Mouse (Mus musculus): ENCODE data around the gene Lce1m.
"Not testable (repeated sequence)": the region's sequence is repeated elsewhere in the genome, so short reads cannot be mapped to it uniquely, and the experiment has no call there.

The Lce1m gene

DNA sequence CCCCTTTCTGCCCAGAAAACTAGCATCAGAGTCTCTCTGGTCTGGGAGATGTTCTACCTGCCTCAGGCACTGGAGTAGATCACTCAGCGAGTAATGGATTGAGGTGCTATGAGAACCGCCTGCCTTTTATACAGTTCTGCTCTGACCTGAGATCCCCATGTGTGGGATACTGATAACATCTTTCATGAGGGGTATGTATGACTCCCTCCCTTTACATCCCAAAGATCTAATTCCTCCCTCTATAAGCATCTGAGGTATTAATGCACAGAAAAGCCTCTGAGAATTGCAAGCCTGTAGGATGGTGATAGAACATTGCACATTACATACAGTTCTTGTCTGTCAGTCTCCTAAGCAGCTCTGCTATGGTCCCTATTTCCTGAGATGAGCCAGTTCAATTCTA lies at the start of gene Lce1m:
Lce1m (minus strand) TSS at position 101 of the 400 bp plus-strand sequence.
- no peak for DNase-seq

DNA sequence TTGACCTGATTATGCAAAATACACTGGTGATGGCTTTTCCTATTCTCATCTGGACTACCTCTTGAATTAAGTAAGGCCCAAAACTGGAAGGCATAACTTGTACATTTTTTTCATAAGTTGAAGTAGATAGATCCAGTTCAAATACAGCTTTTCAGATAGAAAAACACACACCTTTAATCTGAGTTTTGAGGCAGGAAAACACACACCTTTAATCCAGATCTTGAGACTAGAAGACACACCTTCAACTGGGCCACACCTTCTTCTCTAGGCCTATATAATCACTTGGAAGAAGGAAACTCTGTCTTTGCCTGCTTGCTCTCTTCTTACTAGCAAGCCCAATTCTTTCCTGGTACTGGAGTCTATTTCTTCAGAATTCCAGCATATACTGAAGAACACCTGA lies 49.7 kb upstream of the Lce1m start, which contains the start of gene Gm4858:
Gm4858 (plus strand) TSS at position 301 of the 400 bp plus-strand sequence.
- DNase-seq: not testable (repeated sequence)

DNA sequence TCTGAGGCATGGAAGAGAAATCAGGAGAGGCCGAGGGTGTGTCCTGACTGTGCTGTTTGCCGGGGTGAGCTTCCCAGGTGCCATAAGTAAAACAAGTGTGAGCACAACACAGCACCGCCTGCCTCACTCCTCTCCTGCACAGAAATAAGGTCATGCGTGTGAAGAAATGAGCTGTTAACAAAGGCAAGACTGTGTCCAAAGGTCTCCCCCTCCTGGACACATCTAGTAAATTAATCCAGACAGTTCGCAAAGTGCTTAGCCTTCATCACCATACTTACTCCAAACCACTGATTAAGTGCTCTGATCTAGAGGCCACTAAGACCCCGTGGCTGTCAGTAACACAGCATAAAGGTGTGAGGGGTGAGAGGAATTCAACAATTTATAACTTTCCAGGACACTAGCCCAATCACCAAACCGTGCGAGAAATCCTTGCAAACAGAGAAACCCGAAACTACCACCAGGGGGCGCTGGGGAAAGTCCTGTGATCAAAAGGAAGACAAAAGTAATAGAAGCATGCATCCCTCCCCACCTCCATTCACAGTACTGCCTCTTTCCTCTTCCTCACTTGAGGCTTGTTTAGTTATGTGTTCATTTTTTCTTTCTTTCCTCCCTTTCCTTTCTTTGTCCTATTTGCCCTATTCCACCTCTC lies 34.1 kb upstream of the Lce1m start:
- DNase-seq: peak; percentile 29 to 38

DNA sequence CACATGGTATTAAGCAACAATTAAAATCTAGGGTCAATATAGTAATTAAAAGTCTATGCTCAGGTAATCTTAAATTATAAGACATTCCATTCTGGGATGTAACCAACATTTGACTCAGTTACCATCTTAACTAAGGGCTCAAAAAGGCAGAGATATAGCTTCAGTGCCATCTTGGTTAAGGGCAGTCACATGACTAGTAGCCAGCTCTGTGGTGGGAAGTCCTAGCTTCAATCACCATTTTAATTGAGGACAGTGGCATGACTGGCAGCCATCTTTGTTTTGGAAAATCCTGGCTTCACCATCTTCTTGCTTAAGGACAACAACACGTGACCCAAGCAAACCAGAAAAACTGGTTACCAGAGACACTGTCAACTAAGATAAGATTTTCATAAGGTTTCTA lies 31.3 kb upstream of the Lce1m start:
- DNase-seq: no peak

DNA sequence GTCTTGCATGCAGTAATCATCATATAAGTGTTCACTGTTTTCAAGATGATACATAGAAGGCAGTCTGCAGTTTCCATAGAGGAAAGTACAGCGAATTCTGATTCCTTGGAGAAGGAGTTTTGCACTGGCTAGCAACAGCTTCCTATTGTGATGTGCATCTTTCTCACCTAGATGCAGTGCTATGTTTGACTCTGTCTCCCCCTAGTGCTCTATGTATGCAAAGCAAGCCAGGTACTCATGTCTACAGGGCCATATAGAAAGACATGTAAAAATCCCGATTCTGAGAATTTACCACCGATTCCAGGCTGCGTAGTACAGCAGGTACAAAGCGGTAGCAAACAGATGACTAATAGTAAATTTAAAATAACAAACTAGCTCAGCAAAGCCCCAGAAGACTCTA lies 12.6 kb upstream of the Lce1m start:
- DNase-seq: peak; percentile 7 to 24

DNA sequence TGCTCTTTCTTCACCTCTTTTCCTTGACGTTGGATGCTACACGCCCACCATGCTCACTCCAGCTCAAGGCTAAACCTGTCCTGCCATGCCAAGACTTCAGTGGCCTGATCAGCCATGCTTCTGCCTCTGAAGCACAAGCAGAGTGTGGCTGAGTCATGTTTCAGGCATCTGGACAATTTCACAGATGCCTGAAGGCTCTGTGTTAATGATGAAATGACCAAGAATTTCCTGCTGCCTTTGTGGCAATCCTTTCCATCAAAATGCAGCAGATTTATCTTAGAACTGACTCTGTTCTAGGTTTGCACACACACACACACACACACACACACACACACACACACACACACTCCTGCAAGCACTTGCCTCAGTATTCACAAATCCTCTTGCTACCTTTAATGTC lies 6.6 kb upstream of the Lce1m start:
- peak in 1 of 2 experiments; percentile 1 for DNase-seq

DNA sequence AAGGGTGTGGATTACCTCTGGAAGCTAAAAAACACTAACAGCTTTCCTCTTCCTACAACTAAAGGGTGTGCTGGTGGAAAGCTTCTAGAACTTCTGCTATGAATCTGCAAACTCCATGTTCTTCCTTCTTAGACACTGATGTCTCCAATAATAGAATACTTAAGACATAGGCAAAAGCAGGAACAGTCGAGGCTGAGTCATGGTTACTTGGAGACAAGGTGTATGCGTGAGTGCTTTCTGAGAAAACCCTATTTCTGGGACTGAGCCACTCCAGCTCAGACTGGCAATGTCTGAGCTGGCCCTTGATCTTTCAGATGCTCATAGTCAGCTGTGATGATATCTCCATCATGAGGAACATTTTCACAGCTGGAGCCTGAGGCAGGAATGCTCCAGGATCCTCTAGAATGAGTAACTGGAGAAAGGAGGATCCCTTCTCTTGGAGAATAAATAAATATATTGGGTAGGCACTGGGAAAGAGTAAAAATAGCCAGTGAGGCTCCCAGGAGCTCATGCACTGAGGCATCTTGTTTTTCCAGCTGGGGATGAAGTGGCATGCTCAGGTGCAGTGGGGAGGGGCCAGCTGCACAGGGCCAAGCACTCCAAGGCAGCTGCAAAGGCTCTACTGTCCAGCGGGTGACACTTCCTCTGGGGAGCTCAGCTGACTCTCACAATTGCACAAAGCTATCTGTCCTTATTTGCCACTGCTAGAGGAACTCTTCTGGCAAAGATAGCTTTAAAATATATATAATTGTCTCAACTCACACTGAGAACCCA lies 4.7 kb upstream of the Lce1m start:
- no peak for DNase-seq

DNA sequence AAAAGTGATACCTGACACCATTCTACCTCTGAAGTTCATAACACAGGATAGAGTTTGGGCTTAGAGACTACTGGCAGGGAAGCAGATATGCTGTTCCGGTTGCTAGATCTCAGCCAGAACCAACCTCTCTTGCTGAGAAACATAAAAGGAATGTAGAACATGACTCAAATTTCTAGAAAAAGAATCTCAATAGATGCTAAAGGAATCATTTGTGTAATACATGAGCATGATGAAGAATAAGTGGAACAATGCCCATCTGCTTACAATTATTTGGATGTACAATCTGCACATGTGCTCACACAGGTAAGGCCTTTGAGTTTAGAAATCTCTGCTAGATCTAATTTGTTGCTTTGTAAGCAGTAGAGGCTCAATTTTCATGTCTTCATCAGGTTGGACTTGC lies 2.3 kb upstream of the Lce1m start:
- DNase-seq: no peak

DNA sequence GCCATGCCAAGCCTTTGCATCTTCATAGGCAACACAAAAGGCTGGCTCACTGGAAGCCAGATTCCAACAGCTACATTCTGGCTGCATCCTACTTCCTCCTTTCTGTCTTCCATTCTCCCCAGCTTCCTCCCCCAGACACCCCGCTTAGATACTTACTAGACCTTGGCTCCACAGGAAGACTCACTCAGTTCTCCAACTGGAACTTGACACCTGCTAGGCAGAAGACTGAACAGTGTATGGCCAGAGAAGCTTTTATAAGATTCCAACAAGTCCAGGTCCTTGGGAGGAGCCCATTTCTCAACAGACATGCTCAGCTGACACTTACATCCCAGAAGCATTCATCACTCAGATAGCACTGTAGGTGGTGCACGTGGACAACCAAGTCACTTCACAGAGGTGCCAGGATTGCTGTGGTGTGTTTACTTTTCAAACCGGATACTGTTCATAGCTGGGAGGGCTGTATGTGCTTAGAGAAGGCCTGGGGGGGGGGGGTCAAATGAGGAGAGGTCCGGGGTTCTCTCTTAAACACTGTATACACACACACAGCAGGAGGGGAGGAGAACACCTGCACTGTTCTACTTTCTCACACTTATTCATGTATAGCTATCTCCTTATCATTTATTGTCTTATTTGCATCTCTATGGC lies 3.3 kb downstream of the Lce1m start, which contains the start of gene Crct1:
Crct1 (minus strand) TSS at position 228 of the 645 bp plus-strand sequence.
- DNase-seq: no peak

DNA sequence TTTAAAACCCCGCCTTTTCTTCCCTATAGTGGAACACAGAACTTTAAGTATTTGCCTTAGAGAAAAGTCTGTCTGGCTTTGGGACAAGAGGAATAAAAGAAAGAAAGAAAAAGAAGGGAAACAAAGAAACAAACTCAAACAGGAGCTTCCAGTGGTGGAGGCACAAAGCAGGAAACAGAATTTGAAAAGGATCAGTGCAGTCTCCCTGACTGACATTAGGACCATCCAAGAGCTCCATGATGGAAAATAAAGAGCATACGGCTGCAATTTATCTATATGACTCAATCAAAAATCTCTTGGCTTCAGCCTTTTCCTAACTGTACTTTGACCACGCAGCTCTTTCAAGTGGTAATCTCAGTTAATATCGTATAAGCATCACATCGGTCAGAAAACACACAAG lies 4.0 kb downstream of the Lce1m start:
- DNase-seq: no peak

DNA sequence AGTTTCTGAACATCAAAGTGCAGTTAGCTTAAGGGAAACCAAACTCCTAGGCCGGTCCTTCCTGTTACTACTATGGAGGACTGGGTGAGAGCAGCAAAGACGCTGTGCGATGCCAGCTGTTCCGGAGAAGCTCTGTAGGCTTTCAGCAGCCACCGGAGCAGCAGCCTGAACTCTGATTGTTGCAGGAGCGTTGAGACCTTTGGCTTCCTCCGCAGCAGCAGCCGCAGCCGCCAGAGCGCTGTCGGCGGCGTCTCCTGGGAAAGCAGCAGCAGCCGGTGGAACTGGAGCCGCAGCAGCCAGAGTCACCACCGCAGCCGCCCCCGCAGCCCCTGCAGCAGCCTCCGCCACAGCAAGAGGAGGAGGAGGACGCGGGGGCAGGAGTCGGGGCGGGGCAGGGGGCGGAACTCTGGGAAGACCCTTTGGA lies 4.5 kb downstream of the Lce1m start:
- peak; percentile 75 to 84 for DNase-seq

DNA sequence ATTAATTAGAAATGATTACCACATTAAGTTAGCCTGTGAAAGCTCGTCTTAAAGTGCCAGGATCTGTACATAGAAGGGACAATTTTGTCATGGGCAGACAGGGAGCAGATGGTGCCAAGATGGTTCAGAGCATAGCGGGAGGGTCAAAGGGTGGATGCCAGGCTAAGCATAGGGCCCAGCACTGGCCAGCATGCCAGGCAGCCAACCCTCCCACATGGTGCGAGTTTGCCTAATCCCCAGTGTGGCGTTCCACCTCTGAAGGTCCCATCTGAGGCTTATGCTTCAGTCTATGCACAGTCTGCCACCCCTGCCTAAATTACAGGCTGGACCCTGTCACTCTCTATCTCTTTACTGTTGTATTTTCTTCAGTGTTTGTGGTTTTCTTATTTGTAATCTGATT lies 16.0 kb downstream of the Lce1m start:
- DNase-seq: no peak

DNA sequence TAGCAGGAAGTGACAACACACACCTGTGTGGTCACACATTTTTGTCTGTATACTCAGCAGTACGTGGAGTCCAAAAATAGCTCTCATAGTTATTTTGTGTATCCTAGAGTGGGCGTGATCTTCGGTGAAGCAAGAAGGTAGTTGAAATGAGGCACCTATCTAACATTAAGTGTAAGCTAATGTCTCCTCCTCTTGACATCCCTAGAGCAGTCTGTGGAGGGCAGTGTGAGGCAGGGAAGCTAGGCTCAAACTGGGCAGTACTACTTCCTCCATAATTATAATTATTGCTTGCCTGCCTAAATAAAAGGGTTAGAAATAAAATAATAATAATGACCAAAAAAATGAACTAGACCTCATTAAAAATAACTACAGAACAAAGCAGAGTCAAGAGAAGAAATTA lies 18.2 kb downstream of the Lce1m start:
- no peak for DNase-seq

DNA sequence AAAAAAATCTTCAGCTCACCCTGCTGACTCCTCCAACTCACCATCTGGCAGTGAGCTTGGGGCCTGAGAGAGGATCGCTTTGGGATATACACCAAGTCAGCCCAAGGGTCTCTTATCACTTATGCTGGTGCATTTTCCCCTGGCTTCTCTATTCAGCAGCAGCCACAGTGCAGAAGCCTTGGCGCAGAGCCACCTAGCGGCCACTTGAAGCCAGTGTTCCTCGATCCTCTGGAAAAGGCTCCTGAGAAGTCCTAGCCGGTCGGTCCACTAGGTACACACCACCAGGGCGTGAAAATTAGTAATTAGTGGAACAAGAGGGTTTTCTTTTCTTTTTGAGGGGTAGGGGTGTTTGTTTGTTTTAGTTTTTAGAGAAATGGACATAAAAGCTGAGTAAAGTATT lies 20.2 kb downstream of the Lce1m start:
- DNase-seq: peak; percentile 83 to 85

DNA sequence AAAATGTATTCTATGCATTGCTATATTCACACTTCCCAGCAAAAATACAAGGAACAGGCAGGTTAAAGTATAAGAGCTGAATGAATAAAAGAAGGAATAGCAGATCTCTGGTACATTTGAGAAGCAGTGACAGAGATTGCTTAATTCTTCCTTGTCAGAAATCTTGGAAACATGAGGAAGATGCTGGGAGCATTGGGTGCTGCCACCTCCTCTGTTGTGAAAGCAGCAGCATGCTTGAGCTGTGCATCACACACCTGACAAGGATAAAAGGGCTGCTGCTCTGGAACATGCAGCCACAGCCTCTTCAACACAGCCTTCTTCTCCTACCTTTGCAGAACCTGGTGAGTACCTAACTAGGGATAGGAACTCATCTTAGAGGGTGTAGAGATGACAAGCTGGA lies 26.9 kb downstream of the Lce1m start, which contains the start of gene Lce3f:
Lce3f (plus strand) TSS at position 301 of the 400 bp plus-strand sequence.
- DNase-seq: no peak

DNA sequence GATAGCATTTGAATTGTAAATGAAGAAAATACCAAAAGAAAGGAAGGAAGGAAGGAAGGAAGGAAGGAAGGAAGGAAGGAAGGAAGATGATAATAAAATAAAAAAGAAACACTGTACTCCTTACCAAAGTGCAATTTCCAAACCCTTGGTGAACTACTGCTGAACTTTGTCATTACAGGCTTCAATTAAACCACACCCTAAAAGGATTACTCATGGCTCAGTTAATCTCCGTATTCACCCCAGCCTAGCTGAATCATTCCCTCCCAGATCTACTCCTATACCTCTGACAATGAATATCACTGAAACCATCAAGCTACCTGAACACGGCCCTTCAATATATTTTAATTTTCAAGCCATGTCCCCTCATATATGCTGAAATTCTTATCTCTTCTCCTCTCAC lies 40.4 kb downstream of the Lce1m start:
- DNase-seq: no peak

Measured in kidney, postnatal 4 days (tissue).